Mouse (Mus musculus) bone marrow, adult 2 months (tissue): ENCODE data around the gene Ces1b.

Experiments used
- CTCF ChIP-seq: fragments of 200-500 bp; IDR thresholded peaks from 2 replicates; pipeline ENCODE4 v1.5.1; 2011; ENCODE audit warnings: low read length, control low read depth; ENCODE audit not compliant: control insufficient read depth, insufficient read depth
- POLR2A ChIP-seq: fragments of 200-500 bp; IDR thresholded peaks from 2 replicates; pipeline ENCODE4 v1.6.1; 2011; ENCODE audit warnings: low read depth, mild to moderate bottlenecking, control low read depth, low read length, borderline replicate concordance; ENCODE audit not compliant: control insufficient read depth

DNA sequence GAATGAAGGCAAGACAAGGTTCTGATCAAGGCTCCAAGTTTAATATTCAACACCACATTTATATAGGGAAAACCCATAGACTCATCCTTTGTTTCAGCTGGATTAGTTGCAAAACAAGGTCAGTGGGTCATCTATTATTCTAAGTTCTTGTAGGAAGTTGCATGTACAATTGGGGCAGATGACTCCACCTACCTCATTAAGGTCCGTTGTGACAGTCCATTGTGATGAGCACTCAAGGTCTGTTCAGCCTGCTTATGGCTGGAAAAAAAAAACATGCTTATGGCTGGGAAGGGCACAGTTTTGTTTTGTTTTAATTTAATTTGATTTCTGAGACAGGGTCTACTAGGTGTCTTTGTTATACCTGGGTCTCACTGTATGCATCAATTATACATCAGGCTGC lies 11.5 kb upstream of the Ces1b start:
- TF ChIP-seq POLR2A (no peak), CTCF (no peak)
